Mouse (Mus musculus) cerebellum, postnatal 14 days (tissue): ENCODE data around the gene Atf6.
A peak's percentile ranks its signal among the peaks of the same experiment; 100 is the strongest.

Source experiments
- DNase-seq, 2 experiments: peaks; one replicate each; pipeline ENCODE4 v3.0.0; 2021; ENCODE audit warnings: mixed read lengths in 2 of 2

The Atf6 gene

GRCm38 (mm10) chr1:170867691-170868105, at the start of gene Atf6:
Gene Atf6 (minus strand): TSS chr1:170867771.
- peak; percentile 98 for DNase-seq

GRCm38 (mm10) chr1:170915657-170916056, 48.1 kb upstream of the Atf6 start:
- no peak for DNase-seq

GRCm38 (mm10) chr1:170912891-170913615, 45.5 kb upstream of the Atf6 start, which contains the start of gene Fcrlb:
Gene Fcrlb (minus strand): TSS chr1:170912941.
- DNase-seq = no peak

DNA sequence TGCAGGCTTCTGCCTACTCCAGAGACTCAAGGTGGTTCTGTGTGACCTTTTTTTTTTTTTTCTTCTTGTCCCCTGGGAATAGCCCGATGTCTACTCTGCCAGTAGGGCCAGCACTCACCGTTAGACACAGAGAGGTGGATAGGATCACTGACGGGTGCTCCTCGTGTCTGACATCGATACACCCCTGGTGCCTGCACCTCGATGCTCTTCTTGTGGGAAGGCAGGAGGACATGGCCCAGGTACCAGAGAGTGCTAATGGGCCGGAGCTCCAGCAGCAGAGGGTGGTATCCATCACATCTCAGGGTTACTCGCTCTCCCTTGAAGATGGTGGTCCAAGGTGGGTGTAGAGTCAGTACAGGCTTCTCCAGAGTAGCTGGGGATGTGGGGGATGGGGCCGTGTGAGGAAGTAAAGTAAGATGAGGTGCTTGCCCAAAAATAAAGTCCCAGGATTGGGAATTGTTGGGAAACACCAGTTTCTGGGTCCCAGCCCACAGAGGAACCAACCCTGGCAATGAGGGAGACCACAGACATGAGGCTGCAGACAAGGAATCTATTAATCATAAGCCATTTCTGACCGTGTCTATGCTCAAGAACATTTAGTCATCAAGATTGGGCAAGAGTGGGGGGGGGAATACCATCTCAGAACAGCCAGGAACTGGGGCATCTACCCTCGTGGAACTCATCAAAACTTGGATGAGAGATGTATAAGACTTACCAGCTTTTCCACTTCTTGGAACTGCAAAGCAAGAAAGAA, 44.5 kb upstream of the Atf6 start:
- no peak for DNase-seq

- DNase-seq = peak; percentile 22 to 32
Measured at GRCm38 (mm10) chr1:170908341-170908740, 40.8 kb upstream of the Atf6 start.

DNA sequence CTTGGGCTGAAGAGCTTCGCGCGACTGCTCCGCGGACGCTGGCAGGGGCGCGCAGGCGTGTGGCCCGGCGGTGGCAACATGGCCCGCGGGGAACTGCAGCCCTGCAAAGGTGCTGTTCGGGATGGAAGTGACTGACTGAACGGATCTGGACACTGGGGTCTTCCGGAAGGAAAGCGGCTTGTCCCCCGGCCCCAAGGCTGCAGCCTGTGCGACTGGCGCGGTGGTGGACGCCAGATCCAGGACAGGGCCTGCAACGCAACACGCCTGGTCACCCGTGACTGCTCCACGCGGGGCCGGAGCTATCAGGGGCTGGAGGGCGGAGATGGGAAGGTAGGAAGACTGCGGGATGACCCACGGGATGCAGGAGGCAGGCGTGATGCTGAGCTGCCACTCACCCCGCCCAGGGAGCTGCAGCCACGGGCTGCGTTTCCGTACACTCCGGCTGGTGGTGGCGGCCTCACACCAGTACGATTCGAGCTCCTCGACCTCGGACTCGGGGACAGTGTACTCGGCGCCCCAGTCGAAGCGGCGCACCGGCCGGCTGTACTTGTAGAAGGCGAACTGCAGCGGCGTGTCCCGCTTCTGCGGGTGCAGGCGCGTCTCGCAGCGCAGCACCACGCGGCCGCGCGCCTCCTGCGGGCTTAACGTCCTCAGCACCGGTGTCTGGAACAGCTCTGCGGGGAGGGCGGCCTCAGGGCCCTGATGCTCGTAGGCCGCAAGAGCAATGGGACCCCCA, 40.1 kb upstream of the Atf6 start:
- DNase-seq = peak; percentile 61 to 65

- DNase-seq = no peak
Measured at GRCm38 (mm10) chr1:170907111-170907455, 39.5 kb upstream of the Atf6 start.

GRCm38 (mm10) chr1:170903485-170903884, 35.9 kb upstream of the Atf6 start:
- no peak for DNase-seq

- DNase-seq = peak; percentile 92 to 95
Measured at GRCm38 (mm10) chr1:170901536-170902238, 34.1 kb upstream of the Atf6 start.

DNA sequence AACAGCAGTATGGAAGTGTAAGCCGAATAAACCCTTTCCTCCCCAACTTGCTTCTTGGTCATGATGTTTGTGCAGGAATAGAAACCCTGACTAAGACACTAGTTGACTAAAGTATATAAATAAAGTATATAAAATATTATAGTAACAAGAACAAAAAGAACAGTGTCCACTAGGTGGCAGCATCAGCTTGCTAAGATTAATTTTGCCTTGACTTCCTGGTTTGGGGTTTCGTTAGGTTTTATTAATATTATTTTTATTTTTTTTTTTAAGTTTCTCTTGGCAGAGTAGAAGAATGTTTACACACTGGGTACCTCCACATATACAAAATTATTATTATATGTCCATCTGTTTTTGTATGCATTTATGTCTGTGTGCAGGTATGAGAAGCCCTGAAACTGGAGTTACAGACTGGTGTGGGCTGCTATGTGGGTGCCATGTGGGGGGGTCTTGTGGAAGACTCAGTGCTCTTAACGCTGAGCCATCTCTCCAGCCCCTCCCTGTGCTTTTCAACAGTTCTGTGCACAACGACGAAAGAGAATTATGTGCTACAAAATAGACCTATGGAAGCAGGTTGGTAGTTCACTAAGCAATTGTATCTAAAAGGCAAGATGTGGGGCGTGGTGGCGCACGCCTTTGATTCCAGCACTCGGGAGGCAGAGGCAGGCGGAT, 33.4 kb upstream of the Atf6 start:
- DNase-seq = peak; percentile 77 to 78

- no peak for DNase-seq
Measured at GRCm38 (mm10) chr1:170898413-170899075, 31.0 kb upstream of the Atf6 start.

DNA sequence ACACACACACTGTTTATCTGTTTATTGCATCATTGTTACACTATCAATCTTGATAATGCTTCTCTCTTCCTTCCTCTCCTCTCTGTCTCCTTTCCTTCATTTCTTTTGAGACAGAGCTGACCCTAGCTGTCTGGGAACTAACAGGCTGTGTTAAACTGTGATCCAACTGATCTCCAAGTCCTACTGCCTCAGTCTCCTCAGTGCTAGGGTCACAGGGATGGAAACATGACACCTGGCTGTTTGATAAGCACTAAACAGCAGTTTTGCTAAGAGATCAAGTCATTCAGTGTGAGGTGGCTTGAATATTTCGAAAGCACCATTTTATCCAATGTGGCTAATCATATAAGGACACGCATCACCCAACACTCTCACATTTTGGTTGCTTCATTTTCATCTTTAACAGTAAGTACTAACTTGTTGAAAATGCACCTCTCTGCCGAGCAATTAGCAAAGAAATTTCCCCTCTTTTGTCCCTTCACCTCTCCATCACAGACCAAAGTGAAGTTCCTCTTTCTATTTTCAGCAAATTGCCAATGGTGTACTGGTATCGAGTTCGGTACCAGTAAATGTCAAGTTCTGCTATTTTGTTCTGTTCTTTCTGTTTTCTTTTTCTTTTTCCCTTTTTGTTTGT, 29.2 kb upstream of the Atf6 start:
- no peak for DNase-seq

DNA sequence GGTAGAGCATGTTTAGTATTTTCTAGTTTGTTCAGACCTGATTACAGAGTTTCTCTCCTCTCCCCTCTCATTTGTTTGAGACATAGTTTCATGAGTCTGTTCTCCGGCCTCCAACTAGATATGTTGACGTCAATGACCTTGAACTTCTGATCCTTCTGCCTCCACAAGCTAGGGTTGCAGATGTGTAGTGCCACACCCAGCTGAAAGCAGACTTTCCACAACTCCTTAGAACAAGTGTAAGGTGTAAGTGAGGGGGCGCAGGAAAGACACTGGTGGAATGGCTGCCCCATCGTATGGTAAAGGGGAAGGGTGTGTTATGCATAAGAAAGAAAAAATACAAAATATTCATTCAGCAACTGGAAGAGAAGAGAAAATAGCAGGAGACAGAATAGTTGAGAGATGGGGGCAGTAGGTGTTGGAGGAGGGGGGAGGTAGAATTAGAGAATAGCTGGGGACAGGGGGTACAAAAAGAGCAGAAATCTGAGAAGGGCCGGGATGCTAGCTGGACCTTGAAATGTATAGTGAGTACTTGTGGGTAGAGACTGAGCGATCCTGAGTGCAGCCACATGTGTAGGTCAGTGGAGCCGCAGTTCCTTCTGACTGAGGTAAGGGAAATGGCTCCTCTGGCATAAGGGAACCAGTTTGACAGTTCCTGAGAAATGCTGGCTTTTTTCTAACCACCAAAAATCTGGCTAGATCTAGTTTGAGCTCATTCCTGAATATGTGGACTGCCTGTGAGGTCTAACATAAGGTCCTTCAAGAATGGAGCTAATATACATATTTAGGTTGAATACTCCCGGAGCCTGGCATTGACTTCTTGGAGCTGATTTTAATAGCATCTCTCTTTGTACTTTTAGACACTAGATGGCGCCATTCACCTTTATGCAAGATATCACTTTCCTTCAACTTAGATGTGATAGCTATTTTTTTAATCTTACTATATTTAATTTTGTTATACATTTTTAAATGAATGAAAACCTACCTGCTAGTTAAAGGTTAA, 27.3 kb upstream of the Atf6 start:
- DNase-seq = peak; percentile 34 to 57

- DNase-seq = no peak
Measured at GRCm38 (mm10) chr1:170892279-170892678, 24.7 kb upstream of the Atf6 start.

- DNase-seq = no peak
Measured at GRCm38 (mm10) chr1:170891646-170892045, 24.1 kb upstream of the Atf6 start.

- DNase-seq = no peak
Measured at GRCm38 (mm10) chr1:170889310-170889709, 21.7 kb upstream of the Atf6 start.

DNA sequence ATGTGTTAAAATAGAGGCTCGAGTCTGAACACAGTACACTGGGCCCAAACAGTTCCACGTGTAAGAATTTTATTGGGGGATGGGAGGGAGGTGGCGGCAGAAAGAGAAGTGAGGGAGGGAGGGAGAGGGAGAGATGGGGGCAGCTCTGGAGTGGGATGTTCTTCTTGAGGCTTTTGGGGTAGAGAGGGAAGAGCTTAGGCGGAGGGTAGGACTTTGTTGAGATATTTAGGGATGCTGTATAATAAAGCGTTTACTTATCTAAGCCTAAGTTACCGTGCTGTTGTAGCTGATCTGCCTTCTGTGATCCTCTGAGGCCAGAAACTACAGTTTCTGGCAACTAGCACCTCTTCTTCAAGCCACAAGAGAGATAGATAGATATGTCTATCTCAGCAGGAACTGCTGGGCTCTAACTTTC, 18.5 kb upstream of the Atf6 start:
- DNase-seq = no peak

DNA sequence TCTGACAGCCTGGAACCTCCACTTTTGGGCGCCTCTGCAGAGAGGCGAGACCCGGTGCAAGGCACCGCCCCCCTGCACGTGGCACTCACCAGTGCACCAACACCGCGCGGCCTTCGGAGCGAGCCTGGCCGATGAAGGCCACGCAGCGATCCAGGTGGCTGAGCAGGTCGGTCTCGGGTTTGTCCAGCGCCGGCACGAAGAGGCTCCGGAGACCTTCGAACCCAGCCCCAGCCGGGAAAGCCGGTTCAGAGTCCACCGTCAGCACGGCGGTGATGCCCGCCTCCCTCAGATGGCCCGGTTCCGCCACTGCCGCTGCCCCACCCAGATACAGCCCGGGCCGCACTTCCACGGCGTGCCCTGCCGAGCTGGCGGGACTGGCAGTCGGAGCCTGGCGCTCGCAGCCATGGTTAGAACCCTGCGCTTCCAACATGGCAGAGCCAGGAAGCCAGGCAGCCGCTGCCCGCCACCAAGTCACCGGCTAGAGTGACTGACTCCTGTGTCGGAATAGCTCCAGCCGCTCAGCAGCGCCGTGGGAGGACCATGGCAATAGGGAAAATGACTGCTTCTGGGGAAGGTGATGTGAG, 17.5 kb upstream of the Atf6 start, which contains the start of the genes Gm26620 and Dusp12:
Gene Gm26620 (plus strand): TSS at position 88 of the 584 bp plus-strand sequence.
Gene Dusp12 (minus strand): TSS at position 563 of the 584 bp plus-strand sequence.
- DNase-seq = peak; percentile 88 to 89

DNA sequence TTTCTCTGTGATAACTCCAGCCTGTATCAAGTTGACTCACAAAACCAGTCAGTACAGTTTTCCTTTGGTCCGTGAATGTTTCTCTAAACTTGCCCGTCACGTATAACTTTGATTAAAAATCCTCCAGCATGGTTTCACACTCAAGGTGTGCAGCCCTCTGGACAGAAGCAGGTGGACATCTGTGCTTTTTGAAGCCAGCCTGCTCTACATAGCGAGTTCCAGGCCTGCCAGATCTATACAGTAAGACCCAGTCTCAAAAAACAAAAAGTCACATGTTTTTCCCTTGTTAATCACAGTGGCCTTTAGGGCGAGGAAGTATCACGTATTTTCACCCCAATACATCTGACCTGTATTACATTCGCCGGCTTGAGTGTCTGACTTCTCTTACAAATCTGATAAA, 16.8 kb upstream of the Atf6 start:
- no peak for DNase-seq
